Mouse (Mus musculus) E14TG2a.4 (cell line): ENCODE data around the gene Trpm2.

ENCODE experiments used
- CTCF ChIP-seq: conservative IDR thresholded peaks from 2 replicates; pipeline ENCODE4 v1.5.1; 2014; ENCODE audit warnings: low read length
- NANOG ChIP-seq: IDR thresholded peaks from 2 replicates; pipeline ENCODE4 v1.6.1; 2014; ENCODE audit warnings: borderline replicate concordance, low read length, mixed read lengths
- POU5F1 ChIP-seq: IDR thresholded peaks from 2 replicates; pipeline ENCODE4 v1.6.1; 2014; ENCODE audit warnings: low read length, borderline replicate concordance

DNA sequence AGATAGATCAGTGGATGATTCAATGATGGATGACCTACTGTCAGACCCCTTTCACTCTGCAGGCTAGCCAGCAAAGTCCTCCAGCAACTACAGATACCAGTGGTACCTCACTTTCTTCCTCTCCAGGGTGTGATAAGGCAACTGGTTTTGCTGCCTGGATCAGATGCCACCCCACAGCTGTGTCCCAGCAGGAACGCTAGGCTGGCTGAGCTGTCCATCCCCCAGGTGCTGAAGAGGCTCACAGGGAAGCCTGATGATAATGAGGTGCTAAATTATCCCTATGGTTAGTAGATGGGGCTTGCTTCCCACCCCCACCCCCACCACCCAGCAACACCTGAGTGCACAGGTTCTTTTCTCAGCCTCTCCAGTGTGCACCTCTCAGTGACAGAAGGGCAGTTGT is 102.8 kb downstream of the Trpm2 start:
- TF ChIP-seq CTCF (no peak), POU5F1 (no peak), NANOG (no peak)
